Mouse (Mus musculus): ENCODE results near the gene Tmem117.

Tmem117 gene

GRCm38 (mm10) chr15:94770832-94771578 lies 142.0 kb downstream of the Tmem117 start:
- DNase-seq (ENCODE audit: low spot score in 2 of 2): peak; percentile 44 to 62

GRCm38 (mm10) chr15:94771691-94772090 lies 142.7 kb downstream of the Tmem117 start:
- no peak for DNase-seq (ENCODE audit: low spot score in 2 of 2)

- no peak for DNase-seq (ENCODE audit: low spot score in 2 of 2)
Observed at GRCm38 (mm10) chr15:94776119-94777069, 147.4 kb downstream of the Tmem117 start.

- DNase-seq (ENCODE audit: low spot score in 2 of 2): no peak
Observed at GRCm38 (mm10) chr15:94781556-94781955, 152.5 kb downstream of the Tmem117 start.

- no peak for DNase-seq (ENCODE audit: low spot score in 2 of 2)
Observed at GRCm38 (mm10) chr15:94793455-94793854, 164.4 kb downstream of the Tmem117 start.

GRCm38 (mm10) chr15:94795484-94795883 lies 166.5 kb downstream of the Tmem117 start:
- DNase-seq (ENCODE audit: low spot score in 2 of 2): peak in 1 of 2 experiments; percentile 33

GRCm38 (mm10) chr15:94798236-94798635 lies 169.2 kb downstream of the Tmem117 start:
- DNase-seq (ENCODE audit: low spot score in 2 of 2): no peak

GRCm38 (mm10) chr15:94801462-94801861 lies 172.4 kb downstream of the Tmem117 start:
- DNase-seq (ENCODE audit: low spot score in 2 of 2): no peak

GRCm38 (mm10) chr15:94802820-94803219 lies 173.8 kb downstream of the Tmem117 start:
- DNase-seq (ENCODE audit: low spot score in 2 of 2): peak; percentile 35 to 52

GRCm38 (mm10) chr15:94803624-94804342 lies 174.8 kb downstream of the Tmem117 start:
- peak; percentile 25 to 49 for DNase-seq (ENCODE audit: low spot score in 2 of 2)

GRCm38 (mm10) chr15:94806005-94806404 lies 177.0 kb downstream of the Tmem117 start:
- no peak for DNase-seq (ENCODE audit: low spot score in 2 of 2)

GRCm38 (mm10) chr15:94811550-94811949 lies 182.5 kb downstream of the Tmem117 start:
- no peak for DNase-seq (ENCODE audit: low spot score in 2 of 2)

- no peak for DNase-seq (ENCODE audit: low spot score in 2 of 2)
Observed at GRCm38 (mm10) chr15:94814213-94815100, 185.4 kb downstream of the Tmem117 start.

GRCm38 (mm10) chr15:94835634-94836033 lies 206.6 kb downstream of the Tmem117 start:
- no peak for DNase-seq (ENCODE audit: low spot score in 2 of 2)

- DNase-seq (ENCODE audit: low spot score in 2 of 2): peak in 1 of 2 experiments; percentile 44
Observed at GRCm38 (mm10) chr15:94838646-94839045, 209.6 kb downstream of the Tmem117 start.

GRCm38 (mm10) chr15:94847501-94847900 lies 218.5 kb downstream of the Tmem117 start:
- DNase-seq (ENCODE audit: low spot score in 2 of 2): peak; percentile 43 to 47

- DNase-seq (ENCODE audit: low spot score in 2 of 2): peak; percentile 50 to 55
Observed at GRCm38 (mm10) chr15:94859641-94860040, 230.6 kb downstream of the Tmem117 start.

- DNase-seq (ENCODE audit: low spot score in 2 of 2): no peak
Observed at GRCm38 (mm10) chr15:94861173-94861572, 232.1 kb downstream of the Tmem117 start.

GRCm38 (mm10) chr15:94864134-94864533 lies 235.1 kb downstream of the Tmem117 start:
- DNase-seq (ENCODE audit: low spot score in 2 of 2): peak in 1 of 2 experiments; percentile 32

GRCm38 (mm10) chr15:94868372-94868771 lies 239.3 kb downstream of the Tmem117 start:
- no peak for DNase-seq (ENCODE audit: low spot score in 2 of 2)

GRCm38 (mm10) chr15:94885026-94885425 lies 256.0 kb downstream of the Tmem117 start:
- peak; percentile 36 to 59 for DNase-seq (ENCODE audit: low spot score in 2 of 2)
